Mouse (Mus musculus) WW6 (cell line): ENCODE measurements around the gene Sema4d.
A peak's percentile ranks its signal among the peaks of the same experiment; 100 is the strongest.
"Not testable (repeated sequence)": the region's sequence is repeated elsewhere in the genome, so short reads cannot be mapped to it uniquely, and the experiment has no call there.

Experiments
- DNase-seq: peaks from one replicate; pipeline ENCODE4 v3.0.0-alpha.2; 2013; ENCODE audit warnings: low read depth, low spot score

Gene Sema4d

GRCm38 (mm10) chr13:51793425-51793891 lies at the start of gene Sema4d:
Sema4d (minus strand) TSS chr13:51793747.
- DNase-seq, result peak; percentile 59

- no peak for DNase-seq
Measured at GRCm38 (mm10) chr13:51843298-51843697, 49.8 kb upstream of the Sema4d start.

GRCm38 (mm10) chr13:51842773-51843172 lies 49.2 kb upstream of the Sema4d start:
- no peak for DNase-seq

- DNase-seq, result no peak
Measured at GRCm38 (mm10) chr13:51842191-51842590, 48.6 kb upstream of the Sema4d start.

GRCm38 (mm10) chr13:51841541-51842115 lies 48.1 kb upstream of the Sema4d start:
- no peak for DNase-seq

- no peak for DNase-seq
Measured at GRCm38 (mm10) chr13:51840702-51841101, 47.2 kb upstream of the Sema4d start.

- DNase-seq, result no peak
Measured at GRCm38 (mm10) chr13:51839250-51840026, 45.9 kb upstream of the Sema4d start.

GRCm38 (mm10) chr13:51837402-51837801 lies 43.9 kb upstream of the Sema4d start:
- DNase-seq, result no peak

- not testable (repeated sequence) for DNase-seq
Measured at GRCm38 (mm10) chr13:51835208-51835607, 41.7 kb upstream of the Sema4d start.

- DNase-seq, result no peak
Measured at GRCm38 (mm10) chr13:51834520-51834919, 41.0 kb upstream of the Sema4d start.

GRCm38 (mm10) chr13:51834024-51834423 lies 40.5 kb upstream of the Sema4d start:
- DNase-seq, result not testable (repeated sequence)

GRCm38 (mm10) chr13:51833611-51834010 lies 40.1 kb upstream of the Sema4d start:
- DNase-seq, result no peak

GRCm38 (mm10) chr13:51832491-51832890 lies 38.9 kb upstream of the Sema4d start:
- no peak for DNase-seq

- no peak for DNase-seq
Measured at GRCm38 (mm10) chr13:51830744-51831450, 37.4 kb upstream of the Sema4d start.

- no peak for DNase-seq
Measured at GRCm38 (mm10) chr13:51823822-51824495, 30.4 kb upstream of the Sema4d start.

GRCm38 (mm10) chr13:51821988-51822387 lies 28.4 kb upstream of the Sema4d start:
- DNase-seq, result no peak

GRCm38 (mm10) chr13:51819351-51819750 lies 25.8 kb upstream of the Sema4d start:
- no peak for DNase-seq

- no peak for DNase-seq
Measured at GRCm38 (mm10) chr13:51818944-51819326, 25.4 kb upstream of the Sema4d start.

GRCm38 (mm10) chr13:51818170-51818943 lies 24.8 kb upstream of the Sema4d start:
- DNase-seq, result no peak

- DNase-seq, result no peak
Measured at GRCm38 (mm10) chr13:51816559-51817041, 23.1 kb upstream of the Sema4d start.
